Mouse (Mus musculus) embryonic fibroblast, embryonic 13.5 days (primary cell): Measurements from ENCODE around the gene Mblac2.

Experiments used
- CTCF ChIP-seq: IDR thresholded peaks from 2 replicates; pipeline ENCODE4 v1.5.1; 2011; ENCODE audit warnings: mild to moderate bottlenecking, control low read depth, low read length, moderate library complexity, borderline replicate concordance; ENCODE audit not compliant: insufficient read depth
- POLR2A ChIP-seq: IDR thresholded peaks from 2 replicates; pipeline ENCODE4 v1.6.1; 2011; ENCODE audit warnings: low read depth, mild to moderate bottlenecking, control low read depth, low read length, moderate library complexity

- no peak for TF ChIP-seq POLR2A
- TF ChIP-seq CTCF: no peak
These were observed 79.0 kb downstream of the Mblac2 start for GRCm38 (mm10) chr13:81790160-81790559.
